In the genomic region with DNA sequence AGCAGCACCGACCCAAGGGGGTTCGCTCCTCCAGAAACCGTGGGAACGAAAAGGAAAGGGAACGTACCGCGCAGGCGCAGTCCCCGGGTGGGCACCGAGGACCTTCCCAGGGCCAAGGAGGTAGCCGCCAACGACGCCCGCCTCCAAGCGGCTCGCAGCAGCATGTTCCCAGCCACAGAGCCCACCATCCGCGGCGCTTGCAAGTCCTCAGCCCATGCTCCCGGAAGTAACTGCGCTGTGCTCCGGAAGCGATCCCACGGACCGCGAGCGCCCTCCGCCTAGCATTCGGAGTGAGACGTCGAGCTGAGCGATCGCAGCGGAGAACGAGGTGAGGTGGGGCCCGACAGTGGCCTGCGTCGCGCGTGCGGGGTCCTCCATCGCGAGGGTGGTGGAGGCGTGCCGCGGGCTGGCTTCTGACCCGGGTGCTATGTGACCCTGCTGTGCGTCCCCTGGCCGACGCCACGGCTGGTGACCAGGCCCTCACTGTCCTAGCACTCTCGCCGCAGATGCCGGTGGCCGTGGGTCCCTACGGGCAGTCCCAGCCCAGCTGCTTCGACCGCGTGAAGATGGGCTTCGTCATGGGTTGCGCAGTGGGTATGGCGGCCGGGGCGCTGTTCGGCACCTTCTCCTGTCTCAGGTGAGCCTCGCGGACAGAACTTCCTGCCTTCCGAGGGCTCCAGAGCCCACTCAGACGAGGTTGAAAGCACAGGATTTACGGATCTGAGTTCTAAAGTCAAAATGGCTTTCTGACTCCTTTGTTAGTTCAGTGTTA, we compare ENCODE assay signal across 8 mouse cellular contexts. TPM values are rescaled to one million over a fixed set of nuclear protein-coding genes. Genes with fewer than 3 reads are reported as not detected.
A peak's percentile ranks its signal among the peaks of the same experiment; 100 is the strongest.
DNase-seq lines count a peak whose midpoint lies in the region; ATAC-seq lines count a peak whose summit lies in the region.

TSS of gene Romo1 (plus strand) at position 87 of the 772 bp plus-strand sequence.
TSS of gene Nfs1 (minus strand) at position 234 of the 772 bp plus-strand sequence.

- H3K9ac ChIP-seq in hindbrain, embryonic 13.5 days, result peak within 1 kb of the TSS; percentile 83

- peak within 1 kb of the TSS; percentile 74 for H3K4me3 ChIP-seq in hindbrain, embryonic 13.5 days

- H3K4me1 ChIP-seq in hindbrain, embryonic 13.5 days (replicated peaks), result peaks cover 23% of the 10 kb centered on the region

- no peaks in the 10 kb centered on the region for H3K9me3 ChIP-seq in hindbrain, embryonic 13.5 days

- peak; percentile 99 for ATAC-seq in hindbrain, embryonic 13.5 days (ENCODE audit: low FRiP score)

- H3K4me2 ChIP-seq in hindbrain, embryonic 13.5 days, result peak within 1 kb of the TSS; percentile 74

- DNase-seq in NIH3T3 (ENCODE audit: low read depth), result peak; percentile 96
- peak; percentile 98 for DNase-seq in cerebellum, postnatal 10 days
- DNase-seq in frontal cortex, postnatal 14 days (ENCODE audit: low spot score in 2 of 2), result peak; percentile 90 to 94
- DNase-seq in layer of hippocampus, postnatal 25 days (ENCODE audit: extremely low spot score in 1 of 2, low spot score in 1 of 2), result peak; percentile 84 to 91
- DNase-seq in lung, postnatal 25 days (ENCODE audit: low spot score), result peak; percentile 92
- DNase-seq in retina, embryonic 14.5 days (ENCODE audit: low spot score), result peak; percentile 97
- DNase-seq in thymus, postnatal 4 days, result peak; percentile 96

- peaks cover 30% of the 10 kb centered on the region for H3K36me3 ChIP-seq in hindbrain, embryonic 13.5 days

- H3K27me3 ChIP-seq in hindbrain, embryonic 13.5 days, result no peaks in the 10 kb centered on the region

- peak within 1 kb of the TSS; percentile 96 for H3K27ac ChIP-seq in hindbrain, embryonic 13.5 days

- WGBS in hindbrain, embryonic 13.5 days, result under 1% methylated on average over 69 of the region's 70 CpGs

RNA-seq across cellular contexts. Expression of gene Romo1, which starts in this region (rescaled TPM):
- 443 and 462 TPM in 2 replicates for polyA plus RNA-seq in hindbrain, embryonic 13.5 days (2015; fragmentation: Nextera tagmentation; extraction: Ambion mirVana)
- 100 to 1,000 TPM; 156 to 190 TPM for total RNA-seq in layer of hippocampus, postnatal 25 days (2021)

RNA-seq across cellular contexts. Expression of gene Nfs1, which starts in this region (rescaled TPM):
- polyA plus RNA-seq in hindbrain, embryonic 13.5 days (2015; fragmentation: Nextera tagmentation; extraction: Ambion mirVana), result 30.0 and 35.7 TPM in 2 replicates
- 10 to 100 TPM; 45.6 to 47.4 TPM for total RNA-seq in layer of hippocampus, postnatal 25 days (2021)

Comparison
In these comparisons a context has a peak if more than half of its experiments do, and no peak if none do; other contexts are left out.
1. Peak in every context shown above with its lines: DNase-seq, ATAC-seq, H3K4me3 ChIP-seq and H3K27ac ChIP-seq.